Mouse (Mus musculus) cerebellum, adult 2 months (tissue): ENCODE measurements around the gene Hist1h2aa.

Source experiments
- CTCF ChIP-seq: fragments of 200-500 bp; IDR thresholded peaks from 2 replicates; pipeline ENCODE4 v1.5.1; 2011; ENCODE audit warnings: low read depth, mild to moderate bottlenecking, control low read depth, low read length, moderate library complexity, borderline replicate concordance; ENCODE audit not compliant: insufficient read depth
- POLR2A ChIP-seq: fragments of 200-500 bp; IDR thresholded peaks from 2 replicates; pipeline ENCODE4 v1.6.1; 2011; ENCODE audit warnings: low read length, control low read depth, borderline replicate concordance; ENCODE audit not compliant: insufficient read depth

- TF ChIP-seq CTCF (no peak), POLR2A (no peak)
Measured at GRCm38 (mm10) chr13:23930904-23931303, 3.4 kb upstream of the Hist1h2aa start.
